Mouse (Mus musculus) spleen, postnatal 14 days (tissue): Measurements from ENCODE around the gene Mdm2.

ENCODE experiments used
- DNase-seq, 2 experiments: peaks; one replicate each; pipeline ENCODE4 v3.0.0; 2021 to 2022; ENCODE audit warnings: low spot score in 2 of 2

Mdm2 gene

DNA sequence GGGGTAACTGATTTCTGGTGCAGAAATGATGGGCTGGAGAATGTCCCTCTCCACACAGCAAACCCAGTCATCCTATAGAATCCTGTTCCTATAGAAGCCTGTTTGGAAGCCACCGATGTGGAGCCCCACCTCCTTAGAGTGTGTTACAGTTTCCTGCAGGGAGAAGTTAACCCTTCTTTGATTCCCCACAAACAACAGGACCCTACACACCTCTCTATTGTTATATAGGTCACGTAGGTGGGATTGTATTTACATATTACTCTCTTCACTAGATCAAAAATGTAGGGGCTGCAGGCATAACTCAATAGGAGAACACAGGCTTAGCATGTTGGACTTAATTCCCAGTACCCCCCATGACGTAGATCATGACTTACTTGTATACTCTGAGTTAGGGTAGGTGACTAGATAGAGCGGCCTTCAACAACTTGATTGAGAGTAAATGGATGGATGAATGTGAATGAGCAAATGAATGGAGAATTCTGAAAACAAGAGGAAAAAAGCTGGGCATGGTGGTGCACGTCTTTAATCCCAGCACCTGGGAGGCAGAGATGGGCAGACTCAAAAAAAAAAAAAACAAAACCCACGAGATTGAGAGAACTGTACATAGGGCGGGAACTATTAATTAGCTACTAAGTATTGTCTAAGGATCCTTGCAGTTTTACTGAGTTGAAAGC, 53.4 kb downstream of the Mdm2 start:
- DNase-seq = no peak

DNA sequence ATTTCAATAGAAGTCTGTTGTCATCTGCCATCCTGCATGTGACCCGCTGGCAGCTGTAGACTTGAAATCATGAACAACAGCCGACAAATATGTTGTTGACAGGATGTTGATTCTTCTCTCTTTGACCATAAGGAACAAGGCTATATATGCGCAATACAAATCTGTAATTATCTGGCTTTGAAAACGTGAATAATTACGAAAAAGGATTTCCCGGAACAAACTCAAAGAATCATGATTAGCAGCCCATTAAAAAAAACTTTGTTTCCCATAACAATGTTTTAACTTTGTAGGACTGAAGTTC, 53.9 kb downstream of the Mdm2 start:
- DNase-seq = no peak

- no peak for DNase-seq
Observed at GRCm38 (mm10) chr10:117655908-117656661, 54.5 kb downstream of the Mdm2 start.

- DNase-seq = no peak
Observed at GRCm38 (mm10) chr10:117655460-117655859, 55.1 kb downstream of the Mdm2 start.

- DNase-seq = no peak
Observed at GRCm38 (mm10) chr10:117654576-117655123, 55.9 kb downstream of the Mdm2 start.

DNA sequence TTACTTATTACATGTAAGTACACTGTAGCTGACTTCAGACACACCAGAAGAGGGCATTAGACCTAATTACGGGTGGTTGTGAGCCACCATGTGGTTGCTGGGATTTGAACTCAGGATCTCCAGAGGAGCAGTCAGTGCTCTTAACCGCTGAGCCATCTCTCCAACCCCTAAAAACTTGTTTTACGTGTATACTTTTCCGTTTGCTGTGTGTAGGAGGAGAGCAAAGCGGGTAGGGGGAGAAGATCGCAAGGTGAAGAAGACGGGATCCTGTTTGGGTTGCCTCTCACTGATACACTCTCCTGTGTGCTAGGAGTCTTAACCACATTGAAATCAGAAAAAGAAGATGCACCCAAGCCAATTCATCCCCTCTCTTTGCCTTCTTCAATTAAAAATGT, 56.8 kb downstream of the Mdm2 start:
- DNase-seq = no peak

DNA sequence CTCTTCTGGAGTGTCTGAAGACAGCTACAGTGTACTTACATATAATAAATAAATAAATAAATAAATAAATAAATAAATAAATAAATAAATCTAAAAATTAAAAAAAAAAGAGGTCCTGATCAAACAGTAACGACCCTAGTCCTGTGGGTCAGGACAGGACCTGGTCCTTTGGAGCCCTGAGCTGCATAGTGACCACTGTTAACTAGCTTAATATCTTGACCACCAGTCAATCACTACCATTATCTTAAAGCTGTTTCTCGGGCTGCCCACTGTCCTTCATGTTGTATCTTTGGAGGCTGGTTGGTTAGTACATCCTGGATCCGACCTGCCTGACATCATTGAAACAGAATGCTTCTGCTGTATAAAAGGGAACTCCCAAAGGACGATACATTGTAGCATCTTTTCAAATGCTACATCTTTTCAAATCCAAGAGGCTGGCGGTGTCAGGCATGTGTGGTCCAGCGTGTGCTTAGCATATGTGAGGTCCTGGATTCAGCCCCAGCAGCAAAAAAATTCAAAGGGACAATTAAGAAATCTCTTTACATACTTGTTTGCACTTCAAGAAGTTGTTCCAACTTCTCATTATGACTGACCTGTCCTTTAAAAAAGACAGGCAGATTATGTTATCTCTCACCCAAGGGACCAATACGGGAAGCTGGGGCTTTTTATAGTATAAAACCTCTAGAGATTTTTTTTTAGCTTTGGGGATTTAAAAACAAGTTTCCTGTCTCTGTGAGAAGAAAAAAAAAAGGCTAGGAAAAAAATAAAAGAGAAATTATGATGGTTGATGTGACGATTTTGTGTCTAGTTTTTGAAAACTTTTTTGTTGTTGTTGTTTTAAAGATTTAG, 57.4 kb downstream of the Mdm2 start:
- DNase-seq = no peak

- no peak for DNase-seq
Observed at GRCm38 (mm10) chr10:117652378-117652774, 58.2 kb downstream of the Mdm2 start.

GRCm38 (mm10) chr10:117651587-117652377, 58.8 kb downstream of the Mdm2 start:
- no peak for DNase-seq

- DNase-seq = no peak
Observed at GRCm38 (mm10) chr10:117650725-117651124, 59.8 kb downstream of the Mdm2 start.

GRCm38 (mm10) chr10:117650042-117650655, 60.4 kb downstream of the Mdm2 start:
- no peak for DNase-seq

DNA sequence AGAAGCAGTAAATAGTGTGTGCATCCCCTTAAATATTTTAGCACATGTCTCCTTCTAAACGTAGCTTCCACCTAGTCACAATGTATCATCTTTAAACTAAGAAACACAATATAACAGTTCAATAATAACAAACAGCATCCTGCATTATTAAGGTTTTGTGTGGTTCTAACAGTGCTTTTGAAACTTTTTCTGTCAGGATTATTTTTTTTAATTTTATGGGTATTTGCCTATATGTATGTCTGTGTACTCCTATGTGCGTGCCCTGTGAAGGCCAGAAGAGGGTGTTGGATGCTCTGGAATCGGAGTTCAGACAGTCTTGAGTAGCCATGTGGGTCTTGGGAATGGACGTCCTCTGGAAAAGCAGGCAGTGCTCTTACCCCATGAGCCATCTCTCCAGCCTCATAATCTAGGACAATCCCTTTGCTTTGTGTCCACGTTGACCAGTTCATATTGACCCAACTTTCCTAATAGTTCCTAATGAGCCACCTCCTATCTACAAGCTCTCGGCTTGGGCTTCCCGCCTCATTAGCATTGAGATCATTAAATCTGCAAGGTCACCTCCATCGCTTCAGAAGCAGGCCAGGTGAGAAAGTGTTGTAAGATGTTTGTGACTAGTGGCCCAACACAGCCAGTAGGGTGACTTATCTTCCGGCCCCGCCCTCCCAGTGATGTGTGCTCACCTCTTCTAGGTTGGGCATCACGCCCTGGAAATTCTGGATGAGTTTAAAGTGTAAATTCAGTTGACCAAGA, 61.1 kb downstream of the Mdm2 start:
- no peak for DNase-seq

GRCm38 (mm10) chr10:117648643-117649042, 61.9 kb downstream of the Mdm2 start:
- DNase-seq = no peak

DNA sequence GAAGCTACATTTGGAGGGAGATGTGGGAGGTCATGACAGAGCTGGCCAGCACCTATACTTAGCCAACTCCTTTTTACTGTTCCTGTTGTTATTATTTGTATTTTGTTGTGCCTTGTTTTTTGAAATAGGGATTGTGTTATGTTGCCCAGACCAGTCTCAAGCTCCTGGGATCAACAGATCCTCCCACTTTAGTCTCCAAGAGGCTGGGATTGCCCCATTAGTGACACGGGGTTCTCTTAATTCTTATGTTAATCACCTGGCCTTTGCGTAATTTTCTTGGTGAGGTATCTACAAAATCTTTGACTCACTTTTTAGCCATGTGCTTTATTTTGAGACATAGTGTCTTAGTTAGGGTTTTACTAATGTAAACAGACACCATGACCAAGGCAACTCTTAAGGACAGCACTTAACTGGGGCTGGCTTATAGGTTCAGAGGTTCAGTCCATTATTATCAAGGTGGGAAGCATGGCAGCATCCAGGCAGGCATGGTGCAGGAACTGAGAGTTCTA, 62.5 kb downstream of the Mdm2 start:
- DNase-seq = no peak

DNA sequence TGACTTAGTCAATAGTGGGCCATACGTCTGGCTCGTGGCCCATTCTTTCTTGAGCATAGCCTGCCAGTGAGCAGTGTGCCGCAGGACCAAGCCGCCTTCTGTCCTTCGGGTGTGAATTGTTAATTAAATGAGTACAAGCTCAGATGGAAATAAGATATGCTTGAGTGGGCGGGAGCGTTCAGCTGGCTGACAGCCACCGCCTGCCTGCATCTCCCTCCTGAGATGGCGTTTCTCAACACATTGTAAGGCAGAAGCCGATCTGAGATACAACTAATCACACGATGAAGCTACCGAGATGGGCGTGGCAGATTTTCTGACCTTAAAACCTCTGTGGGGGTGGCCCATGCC, 63.4 kb downstream of the Mdm2 start:
- DNase-seq = no peak

DNA sequence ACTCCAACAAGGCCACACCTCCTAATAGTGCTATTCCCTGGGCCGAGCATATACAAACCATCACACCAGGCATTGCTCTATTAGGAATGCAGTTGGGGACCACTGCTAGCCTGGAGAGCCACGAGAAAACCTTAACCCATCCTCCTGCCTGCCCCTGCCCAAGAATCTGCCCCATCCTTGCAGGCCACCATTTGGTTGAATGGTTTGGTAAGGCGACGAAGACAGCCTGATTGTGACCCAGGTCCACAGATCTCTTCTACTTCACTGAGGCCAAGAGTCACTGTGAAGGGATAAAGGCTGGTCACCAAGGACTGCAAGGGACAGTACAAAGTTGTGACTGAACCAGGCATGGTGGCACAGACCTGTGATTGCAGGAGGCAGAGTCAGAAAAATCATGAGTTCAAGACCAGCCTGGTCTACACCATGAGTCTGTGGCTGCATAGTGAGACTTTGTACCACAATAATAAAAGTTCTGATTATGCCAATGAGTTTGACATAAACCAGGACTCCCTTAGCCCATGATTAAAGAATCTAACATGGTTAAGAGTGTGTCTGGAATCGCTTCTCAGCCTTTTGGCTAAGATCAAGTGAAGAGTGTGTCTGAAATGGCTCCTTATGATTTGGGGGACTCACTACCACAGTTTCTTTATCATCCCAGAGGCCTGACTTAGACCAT, 63.9 kb downstream of the Mdm2 start:
- DNase-seq = no peak

- DNase-seq = no peak
Observed at GRCm38 (mm10) chr10:117645487-117645964, 65.0 kb downstream of the Mdm2 start.

DNA sequence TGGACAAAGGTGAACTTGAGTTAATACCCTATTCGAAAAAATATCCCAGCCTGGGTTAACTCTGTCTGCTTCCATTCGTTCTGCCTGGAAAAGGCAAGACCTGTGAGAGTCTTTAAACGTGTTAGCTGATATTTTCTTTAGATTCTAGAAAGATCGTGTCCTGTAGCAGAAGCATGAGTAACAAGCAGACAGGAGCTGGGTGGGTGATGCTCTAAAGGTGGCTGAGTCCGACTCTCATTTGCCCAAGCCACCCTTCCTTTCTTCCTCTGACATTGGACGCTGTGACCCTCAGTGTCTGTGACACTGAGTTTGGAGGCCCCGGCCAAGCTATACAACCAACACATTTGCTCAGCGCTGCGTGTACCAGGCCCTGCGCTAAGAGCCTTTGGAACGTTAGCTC, 65.7 kb downstream of the Mdm2 start:
- DNase-seq = no peak

DNA sequence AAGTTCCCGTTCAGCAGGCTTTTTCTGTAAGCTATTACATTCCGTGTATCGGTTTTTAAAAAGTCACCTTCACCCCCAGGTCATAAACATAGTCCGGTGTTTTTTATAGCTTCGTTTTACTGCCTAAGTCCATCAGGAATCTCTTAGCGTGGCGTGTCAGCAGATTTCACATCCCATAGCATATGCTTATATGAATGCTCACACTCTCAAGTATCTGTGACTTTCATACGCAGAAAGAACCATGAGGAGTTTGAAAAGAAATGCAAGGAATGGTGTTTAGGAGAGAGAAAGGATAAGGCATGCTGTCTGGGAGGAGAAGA, 66.2 kb downstream of the Mdm2 start:
- no peak for DNase-seq
